ENCODE assay signal across 8 mouse cellular contexts in genomic region chr4:34976331-34976778, GRCm38 (mm10).
DNase-seq lines count a peak whose midpoint lies in the region; ATAC-seq lines count a peak whose summit lies in the region.
"Had no signal": no experiment of that assay in that cellular context is flagged by ENCODE, and none has a peak within 500 bp of the region (broad histone marks: within the 10 kb centered on the region; RNA-seq: fewer than 3 reads in every experiment).

No protein-coding gene starts in this region.

- WGBS in forebrain, embryonic 16.5 days = 68% methylated on average over 13 of the region's 13 CpGs
- 26% methylated on average over 13 of the region's 13 CpGs for WGBS in lung, embryonic 16.5 days

- H3K9ac ChIP-seq in forebrain, embryonic 16.5 days (replicated peaks; ENCODE audit: low read depth, low read length) = no peak overlapping the region
- no peak overlapping the region for H3K9ac ChIP-seq in lung, embryonic 16.5 days (ENCODE audit: low read length)

- H3K4me1 ChIP-seq in forebrain, embryonic 16.5 days (replicated peaks; ENCODE audit: control insufficient read depth, insufficient read depth, low read length) = peaks cover 20% of the 10 kb centered on the region
- H3K4me1 ChIP-seq in lung, embryonic 16.5 days (replicated peaks; ENCODE audit: control insufficient read depth, insufficient read depth, low read length) = peaks cover 18% of the 10 kb centered on the region
- H3K4me1 ChIP-seq: megakaryocyte, embryonic 14.5 days had no signal

- H3K27ac ChIP-seq in forebrain, embryonic 16.5 days (ENCODE audit: low read length) = peak overlapping the region; percentile 31
- peak overlapping the region; percentile 53 for H3K27ac ChIP-seq in lung, embryonic 16.5 days (ENCODE audit: low read length)

- H3K4me3 ChIP-seq in forebrain, embryonic 16.5 days (replicated peaks; ENCODE audit: low read length) = no peak overlapping the region
- H3K4me3 ChIP-seq in lung, embryonic 16.5 days (ENCODE audit: low read length) = no peak overlapping the region
- H3K4me3 ChIP-seq: megakaryocyte, embryonic 14.5 days had no signal

- peak; percentile 49 to 65 for DNase-seq in left cerebral cortex, adult 18-20 months (ENCODE audit: low spot score in 2 of 2)
- no peak for DNase-seq in left cerebral cortex, adult 11 months (ENCODE audit: low spot score)
- no peak for DNase-seq in urinary bladder, adult 18-20 months (ENCODE audit: low spot score in 2 of 2)

- no peaks in the 10 kb centered on the region for H3K36me3 ChIP-seq in forebrain, embryonic 16.5 days (ENCODE audit: control insufficient read depth, insufficient read depth)
- H3K36me3 ChIP-seq in lung, embryonic 16.5 days (ENCODE audit: control insufficient read depth, insufficient read depth, low read length) = no peaks in the 10 kb centered on the region

- no peaks in the 10 kb centered on the region for H3K27me3 ChIP-seq in forebrain, embryonic 16.5 days (replicated peaks; ENCODE audit: control insufficient read depth, insufficient read depth, low read length)
- no peaks in the 10 kb centered on the region for H3K27me3 ChIP-seq in lung, embryonic 16.5 days (ENCODE audit: control insufficient read depth, insufficient read depth, low read depth, low read length)
- H3K27me3 ChIP-seq: megakaryocyte, embryonic 14.5 days had no signal

- peak overlapping the region; percentile 11 for H3K4me2 ChIP-seq in forebrain, embryonic 16.5 days (ENCODE audit: low read length)
- peak overlapping the region; percentile 34 for H3K4me2 ChIP-seq in lung, embryonic 16.5 days (ENCODE audit: low read depth, low read length)

- peak; percentile 62 for ATAC-seq in cerebellum, adult (ENCODE audit: insufficient number of reproducible peaks, low FRiP score, low TSS enrichment)
- ATAC-seq in forebrain, embryonic 16.5 days = peak; percentile 83
- ATAC-seq in lung, embryonic 16.5 days (ENCODE audit: low read depth) = peak; percentile 83
- ATAC-seq in erythroblast, adult 5-6 weeks (replicated peaks; ENCODE audit: low FRiP score, poor library complexity, severe bottlenecking) = no peak

- H3K9me3 ChIP-seq in forebrain, embryonic 16.5 days (ENCODE audit: control insufficient read depth, low read length) = no peaks in the 10 kb centered on the region
- no peaks in the 10 kb centered on the region for H3K9me3 ChIP-seq in lung, embryonic 16.5 days (ENCODE audit: control insufficient read depth, low read length)

Comparison
In these comparisons a context has a peak if more than half of its experiments do, and no peak if none do; other contexts are left out.
1. DNase-seq: peak in left cerebral cortex, adult 18-20 months (2 of 2); none in left cerebral cortex, adult 11 months (single experiment) and urinary bladder, adult 18-20 months (0 of 2).